Mouse (Mus musculus): ENCODE results near the gene Eed. TPM values are rescaled to one million over a fixed set of nuclear protein-coding genes. Genes with fewer than 3 reads are reported as not detected.

Eed gene
- polyA plus RNA-seq, 1 experiment from 2014 or later = 27.5 TPM

Other genes starting within 250 kb of the Eed start
- gene Ccdc81, start 77.4 kb downstream of the Eed start, polyA plus RNA-seq (2015; fragmentation: Nextera tagmentation; extraction: Ambion mirVana) = 0.50 and 0.69 TPM in 2 replicates
- 135 and 139 TPM in 2 replicates for gene Hikeshi, start 39.8 kb downstream of the Eed start, polyA plus RNA-seq (2015; fragmentation: Nextera tagmentation; extraction: Ambion mirVana)
- 32.4 and 41.5 TPM in 2 replicates for gene Picalm, start 149.2 kb upstream of the Eed start, polyA plus RNA-seq (2015; fragmentation: Nextera tagmentation; extraction: Ambion mirVana)